Comparison of ENCODE assay signal across 8 mouse cellular contexts in genomic region chr11:70562287-70562994, GRCm38 (mm10). TPM values are rescaled to one million over a fixed set of nuclear protein-coding genes. Genes with fewer than 3 reads are reported as not detected.
DNase-seq lines count a peak whose midpoint lies in the region; ATAC-seq and TF ChIP-seq lines count a peak whose summit lies in the region.

TSS of gene Mink1 (plus strand) at chr11:70562881.

- no peaks in the 10 kb centered on the region for H3K9me3 ChIP-seq in limb, embryonic 13.5 days
- no peaks in the 10 kb centered on the region for H3K9me3 ChIP-seq in midbrain, embryonic 15.5 days

- H3K27ac ChIP-seq in bone marrow macrophage, adult 2 months (ENCODE audit: insufficient read depth, low read depth, low read length): peak within 1 kb of the TSS; percentile 73
- peak within 1 kb of the TSS; percentile 82 for H3K27ac ChIP-seq in embryonic fibroblast, embryonic 13.5 days (ENCODE audit: insufficient read depth, low read length)
- H3K27ac ChIP-seq in limb, embryonic 13.5 days: peak within 1 kb of the TSS; percentile 88
- H3K27ac ChIP-seq in midbrain, embryonic 15.5 days: peak within 1 kb of the TSS; percentile 85
- peak within 1 kb of the TSS; percentile 56 for H3K27ac ChIP-seq in spleen, adult 2 months (ENCODE audit: insufficient read depth, low read length)

- peak within 1 kb of the TSS; percentile 68 for H3K4me3 ChIP-seq in bone marrow macrophage, adult 2 months (ENCODE audit: insufficient read depth, low read length)
- peak within 1 kb of the TSS; percentile 68 for H3K4me3 ChIP-seq in embryonic fibroblast, embryonic 13.5 days (ENCODE audit: insufficient read depth, low read length)
- peak within 1 kb of the TSS; percentile 90 for H3K4me3 ChIP-seq in limb, embryonic 13.5 days
- peak within 1 kb of the TSS; percentile 97 for H3K4me3 ChIP-seq in midbrain, embryonic 15.5 days
- H3K4me3 ChIP-seq in spleen, adult 2 months (ENCODE audit: extremely low read depth, insufficient read depth, insufficient read length): peak within 1 kb of the TSS; percentile 95

- peak within 1 kb of the TSS; percentile 92 for H3K4me2 ChIP-seq in limb, embryonic 13.5 days (replicated peaks)
- peak within 1 kb of the TSS; percentile 76 for H3K4me2 ChIP-seq in midbrain, embryonic 15.5 days

- no peak for TF ChIP-seq CTCF in bone marrow macrophage, adult 2 months (IDR thresholded peaks at IDR 0.05; ENCODE audit: low read depth, low read length)
- no peak for TF ChIP-seq CTCF in embryonic fibroblast, embryonic 13.5 days (IDR thresholded peaks at IDR 0.05; ENCODE audit: borderline replicate concordance, insufficient read depth, low read length)
- no peak for TF ChIP-seq CTCF in spleen, adult 2 months (IDR thresholded peaks at IDR 0.05; ENCODE audit: extremely low read depth, insufficient read depth, insufficient read length, insufficient replicate concordance)

- peak; percentile 91 for ATAC-seq in limb, embryonic 13.5 days (ENCODE audit: low FRiP score, low read depth)
- peak; percentile 96 for ATAC-seq in midbrain, embryonic 15.5 days (replicated peaks)

- no peaks in the 10 kb centered on the region for H3K27me3 ChIP-seq in limb, embryonic 13.5 days
- H3K27me3 ChIP-seq in midbrain, embryonic 15.5 days (replicated peaks): no peaks in the 10 kb centered on the region
- H3K27me3 ChIP-seq in spleen, adult 2 months (ENCODE audit: control insufficient read depth, insufficient read depth, low read length): no peaks in the 10 kb centered on the region

- no peak for TF ChIP-seq POLR2A in bone marrow macrophage, adult 2 months (IDR thresholded peaks at IDR 0.05; ENCODE audit: borderline replicate concordance, low read depth, low read length)
- TF ChIP-seq POLR2A in embryonic fibroblast, embryonic 13.5 days (IDR thresholded peaks at IDR 0.05; ENCODE audit: low read depth, low read length): peak; percentile 56
- TF ChIP-seq POLR2A in spleen, adult 2 months (IDR thresholded peaks at IDR 0.05; ENCODE audit: low read depth, low read length): peak; percentile 44; the same call in 1 of the 2 replicates

- under 1% methylated on average over 52 of the region's 57 CpGs for WGBS in limb, embryonic 13.5 days
- WGBS in midbrain, embryonic 15.5 days: under 1% methylated on average over 49 of the region's 57 CpGs
- WGBS in spleen, adult 2 months: under 1% methylated on average over 53 of the region's 57 CpGs

- DNase-seq in B cell, adult 2 months: peak; percentile 86 to 89
- peak; percentile 88 to 90 for DNase-seq in heart, adult 9 months (ENCODE audit: low spot score in 2 of 2)
- peak; percentile 95 for DNase-seq in kidney, adult 9 months
- DNase-seq in spleen, adult 2 months (ENCODE audit: low read depth in 1 of 2, low spot score in 2 of 2): peak; percentile 64 to 83

- peaks cover 13% of the 10 kb centered on the region for H3K4me1 ChIP-seq in bone marrow macrophage, adult 2 months (ENCODE audit: control insufficient read depth, insufficient read depth, low read length)
- no peaks in the 10 kb centered on the region for H3K4me1 ChIP-seq in embryonic fibroblast, embryonic 13.5 days (ENCODE audit: control insufficient read depth, insufficient read depth, low read length)
- peaks cover 39% of the 10 kb centered on the region for H3K4me1 ChIP-seq in limb, embryonic 13.5 days
- peaks cover 39% of the 10 kb centered on the region for H3K4me1 ChIP-seq in midbrain, embryonic 15.5 days
- peaks cover 15% of the 10 kb centered on the region; the same call in 1 of the 2 replicates for H3K4me1 ChIP-seq in spleen, adult 2 months (ENCODE audit: control insufficient read depth, insufficient read depth, insufficient read length)

- 0 out of 2 replicates have a peak, but pooled peaks cover 6% of the 10 kb centered on the region for H3K36me3 ChIP-seq in limb, embryonic 13.5 days
- no peaks in the 10 kb centered on the region for H3K36me3 ChIP-seq in midbrain, embryonic 15.5 days (replicated peaks)
- no peaks in the 10 kb centered on the region for H3K36me3 ChIP-seq in spleen, adult 2 months (ENCODE audit: control insufficient read depth, insufficient read depth, low read length)

- peak within 1 kb of the TSS; percentile 84 for H3K9ac ChIP-seq in limb, embryonic 13.5 days
- peak within 1 kb of the TSS; percentile 96 for H3K9ac ChIP-seq in midbrain, embryonic 15.5 days

RNA-seq across cellular contexts. Expression of gene Mink1, which starts in this region (rescaled TPM):
- 139 and 151 TPM in 2 replicates for polyA plus RNA-seq in bone marrow macrophage, adult 2 months (2012; ENCODE audit: insufficient read depth, insufficient read length, missing spikeins)
- polyA plus RNA-seq in embryonic fibroblast, embryonic 13.5 days (2011; ENCODE audit: insufficient read length, low read depth, missing spikeins): 36.2 and 37.0 TPM in 2 replicates
- polyA plus RNA-seq in limb, embryonic 13.5 days (2015; fragmentation: Nextera tagmentation; extraction: Ambion mirVana): 14.1 and 15.5 TPM in 2 replicates
- polyA plus RNA-seq in midbrain, embryonic 15.5 days (2015; fragmentation: Nextera tagmentation; extraction: Ambion mirVana): 17.9 and 18.7 TPM in 2 replicates
- 74.8 and 91.9 TPM in 2 replicates for polyA plus RNA-seq in spleen, adult 2 months (2012; rRNA removed)

Comparison
In these comparisons a context has a peak if more than half of its experiments do, and no peak if none do; other contexts are left out.
1. Peak in every context shown above with its lines: DNase-seq, ATAC-seq, H3K4me3 ChIP-seq and H3K27ac ChIP-seq.